In the genomic region with DNA sequence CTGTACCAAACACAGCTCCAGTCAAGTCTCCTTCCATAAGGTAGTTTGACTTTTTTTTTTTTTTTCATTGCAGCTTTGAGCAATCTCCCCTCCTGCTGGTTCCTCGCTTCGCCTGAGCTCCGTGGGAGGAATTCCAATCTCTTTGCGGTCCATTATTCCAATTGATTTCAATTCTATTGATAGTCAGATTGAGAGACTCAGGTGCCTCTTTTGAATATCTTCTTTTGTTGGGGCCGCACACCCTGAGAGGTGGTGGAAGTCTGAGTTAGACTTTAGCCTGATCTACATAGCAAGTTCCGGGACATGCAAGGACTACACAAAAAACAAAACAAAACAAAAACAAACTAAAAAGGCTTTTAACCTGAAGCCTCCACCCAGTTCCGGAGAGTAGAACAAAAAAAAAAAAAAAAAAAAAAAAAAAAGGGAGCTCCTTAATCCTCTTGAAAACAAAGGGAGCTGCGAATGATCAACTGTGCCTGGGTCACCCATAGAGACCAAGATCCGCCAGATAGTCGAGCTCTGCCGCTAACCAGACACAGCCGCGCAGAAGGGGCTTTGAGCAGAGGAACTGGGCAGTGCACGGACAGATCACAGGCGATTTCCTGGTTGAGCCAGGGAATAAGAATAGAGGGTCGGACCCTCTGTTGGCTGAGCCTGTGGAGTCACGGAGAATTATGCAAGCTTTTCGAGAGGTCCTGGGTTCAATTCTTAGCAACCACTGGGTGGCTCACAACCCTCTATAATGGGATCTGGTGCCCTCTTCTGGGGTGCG, we compare ENCODE assay signal across 8 mouse cellular contexts. TPM values are rescaled to one million over a fixed set of nuclear protein-coding genes. Genes with fewer than 3 reads are reported as not detected.
DNase-seq lines count a peak whose midpoint lies in the region; ATAC-seq lines count a peak whose summit lies in the region.

No protein-coding gene starts in this region.

- DNase-seq in liver, embryonic 11.5 days (ENCODE audit: low spot score) = no peak
- DNase-seq in liver = no peak
- peak; percentile 47 for DNase-seq in embryo, embryonic 10.5 days (ENCODE audit: low spot score)
- DNase-seq in spleen, postnatal 10 days (ENCODE audit: low spot score in 2 of 2) = no peak
- no peak for DNase-seq in cerebellum, adult 9-11 months
- no peak for DNase-seq in urinary bladder, adult 2 months (ENCODE audit: low spot score)

- ATAC-seq in liver, embryonic 11.5 days (replicated peaks; ENCODE audit: low FRiP score) = no peak
- ATAC-seq in hindbrain, embryonic 12.5 days (ENCODE audit: low FRiP score) = no peak
- no peak for ATAC-seq in neural tube, embryonic 12.5 days (ENCODE audit: low FRiP score, low read depth)

- no peaks in the 10 kb centered on the region for H3K4me1 ChIP-seq in liver, embryonic 11.5 days (replicated peaks; ENCODE audit: control insufficient read depth, insufficient read depth, low read length)
- H3K4me1 ChIP-seq in hindbrain, embryonic 12.5 days = peaks cover 4% of the 10 kb centered on the region; the same call in 1 of the 2 replicates
- 0 out of 2 replicates have a peak, but pooled peaks cover 5% of the 10 kb centered on the region for H3K4me1 ChIP-seq in neural tube, embryonic 12.5 days

- no peak overlapping the region for H3K9ac ChIP-seq in liver, embryonic 11.5 days (ENCODE audit: low read depth, low read length)
- no peak overlapping the region for H3K9ac ChIP-seq in hindbrain, embryonic 12.5 days
- H3K9ac ChIP-seq in neural tube, embryonic 12.5 days = no peak overlapping the region

- no peaks in the 10 kb centered on the region for H3K9me3 ChIP-seq in liver, embryonic 11.5 days (ENCODE audit: control insufficient read depth, low read length)
- H3K9me3 ChIP-seq in hindbrain, embryonic 12.5 days (replicated peaks) = no peaks in the 10 kb centered on the region
- H3K9me3 ChIP-seq in neural tube, embryonic 12.5 days = no peaks in the 10 kb centered on the region

- no peaks in the 10 kb centered on the region for H3K27me3 ChIP-seq in liver, embryonic 11.5 days (replicated peaks; ENCODE audit: control insufficient read depth, insufficient read depth, low read length)
- H3K27me3 ChIP-seq in hindbrain, embryonic 12.5 days = no peaks in the 10 kb centered on the region
- H3K27me3 ChIP-seq in neural tube, embryonic 12.5 days (replicated peaks) = no peaks in the 10 kb centered on the region

- no peak overlapping the region for H3K4me3 ChIP-seq in liver, embryonic 11.5 days (ENCODE audit: low read depth, low read length)
- H3K4me3 ChIP-seq in hindbrain, embryonic 12.5 days = no peak overlapping the region
- H3K4me3 ChIP-seq in neural tube, embryonic 12.5 days = no peak overlapping the region

- 16% methylated on average over 19 of the region's 19 CpGs for WGBS in liver, embryonic 11.5 days
- WGBS in hindbrain, embryonic 12.5 days = 7% methylated on average over 19 of the region's 19 CpGs
- WGBS in neural tube, embryonic 12.5 days = 13% methylated on average over 19 of the region's 19 CpGs

- H3K4me2 ChIP-seq in liver, embryonic 11.5 days = peak overlapping the region; percentile 45; the same call in 1 of the 2 replicates
- peak overlapping the region; percentile 29 for H3K4me2 ChIP-seq in hindbrain, embryonic 12.5 days (replicated peaks)
- H3K4me2 ChIP-seq in neural tube, embryonic 12.5 days (replicated peaks) = peak overlapping the region; percentile 34; the same call in 1 of the 2 replicates

- no peaks in the 10 kb centered on the region for H3K36me3 ChIP-seq in liver, embryonic 11.5 days (ENCODE audit: control insufficient read depth, insufficient read depth, low read length)
- H3K36me3 ChIP-seq in hindbrain, embryonic 12.5 days = no peaks in the 10 kb centered on the region
- no peaks in the 10 kb centered on the region for H3K36me3 ChIP-seq in neural tube, embryonic 12.5 days

- H3K27ac ChIP-seq in liver, embryonic 11.5 days (ENCODE audit: low read depth, low read length) = no peak overlapping the region
- H3K27ac ChIP-seq in hindbrain, embryonic 12.5 days = no peak overlapping the region
- H3K27ac ChIP-seq in neural tube, embryonic 12.5 days = no peak overlapping the region

RNA-seq across cellular contexts. Expression of gene Mkrn1, which starts 25.7 kb away (rescaled TPM):
- 50.8 and 53.5 TPM in 2 replicates for polyA plus RNA-seq in liver, embryonic 11.5 days (2014; fragmentation: Nextera tagmentation; extraction: Ambion mirVana)
- 178 and 191 TPM in 2 replicates for polyA plus RNA-seq in hindbrain, embryonic 12.5 days (2016; fragmentation: Nextera tagmentation; extraction: Ambion mirVana)
- polyA plus RNA-seq in neural tube, embryonic 12.5 days (2016; fragmentation: Nextera tagmentation; extraction: Ambion mirVana) = 204 and 209 TPM in 2 replicates
- 39.2 and 45.7 TPM in 2 replicates for polyA plus RNA-seq in urinary bladder, adult 2 months (2012; rRNA removed)
